Mouse (Mus musculus) brain, embryonic 14.5 days (tissue): ENCODE measurements around the gene Nck1.

ENCODE experiments used
- CTCF ChIP-seq: fragments of 200-500 bp; IDR thresholded peaks from 2 replicates; pipeline ENCODE4 v1.5.1; 2012; ENCODE audit warnings: inconsistent platforms, mild to moderate bottlenecking, moderate library complexity, borderline replicate concordance; ENCODE audit not compliant: insufficient read depth, insufficient read length; ENCODE audit errors: extremely low read depth
- POLR2A ChIP-seq: fragments of 200-500 bp; IDR thresholded peaks from 2 replicates; pipeline ENCODE4 v1.6.1; 2012; ENCODE audit warnings: mild to moderate bottlenecking, inconsistent platforms, borderline replicate concordance; ENCODE audit not compliant: poor library complexity, insufficient read depth, insufficient read length, severe bottlenecking; ENCODE audit errors: extremely low read depth

DNA sequence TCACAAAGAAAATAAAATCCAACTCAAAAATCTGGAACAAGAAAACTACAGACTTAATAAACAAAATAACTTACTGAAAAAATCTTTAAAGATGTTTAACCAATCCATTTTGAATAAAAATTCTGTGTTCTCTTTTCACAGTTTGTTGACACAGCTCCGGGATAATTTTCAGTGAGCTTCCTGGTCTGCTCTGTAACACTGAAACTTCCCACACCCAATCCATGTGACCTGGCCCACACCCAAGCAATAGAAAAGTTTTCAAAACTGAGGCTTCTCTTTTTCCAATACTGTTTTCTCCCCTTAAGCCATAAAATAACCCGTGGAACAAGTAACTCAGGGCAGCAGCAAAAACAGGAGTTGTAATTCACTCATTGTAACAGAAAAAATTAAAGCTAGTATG is 39.3 kb downstream of the Nck1 start:
- no peak for TF ChIP-seq CTCF
- no peak for TF ChIP-seq POLR2A
